Mouse (Mus musculus): ENCODE data around the gene Inpp5d. TPM values are rescaled to one million over a fixed set of nuclear protein-coding genes. Genes with fewer than 3 reads are reported as not detected.

The Inpp5d gene
- polyA plus RNA-seq, 2 experiments, result 9.3 to 11.1 TPM

- no peak for TF ChIP-seq CTCF (IDR thresholded peaks at IDR 0.05; ENCODE audit: low read depth)
- no peak for TF ChIP-seq EP300 (IDR thresholded peaks at IDR 0.05; ENCODE audit: low read depth)
- H3K4me3 ChIP-seq (ENCODE audit: insufficient read depth in 1 of 2, low read depth in 2 of 2, low read length in 2 of 2), result peak overlapping the region; percentile 55 to 65
- no peak for DNase-seq (ENCODE audit: low read depth in 3 of 3, low spot score in 3 of 3)
- 18% methylated on average over 9 of the region's 9 CpGs for WGBS (ENCODE audit: insufficient replicate concordance)
- no peaks in the 10 kb centered on the region for H3K9me3 ChIP-seq (ENCODE audit: control insufficient read depth, low read length)
- H3K27me3 ChIP-seq (ENCODE audit: control insufficient read depth, insufficient read depth, low read length), result no peaks in the 10 kb centered on the region
- ATAC-seq (ENCODE audit: insufficient read depth), result 0 out of 2 replicates have a peak, but pooled peaks have one; percentile 20
- H3K9ac ChIP-seq (replicated peaks), result peak overlapping the region; percentile 63
- H3K36me3 ChIP-seq (replicated peaks; ENCODE audit: control insufficient read depth, insufficient read depth, low read depth), result no peaks in the 10 kb centered on the region
- H3K27ac ChIP-seq, result peak overlapping the region; percentile 10
- H3K4me2 ChIP-seq (ENCODE audit: low read depth), result peak overlapping the region; percentile 72
- peaks cover 26 to 51% of the 10 kb centered on the region in 2 experiments for H3K4me1 ChIP-seq (replicated peaks; ENCODE audit: control insufficient read depth in 2 of 2, insufficient read depth in 2 of 2, low read length in 1 of 2)
These were observed 1.2 kb downstream of the Inpp5d start for GRCm38 (mm10) chr1:87621146-87621857.

DNA sequence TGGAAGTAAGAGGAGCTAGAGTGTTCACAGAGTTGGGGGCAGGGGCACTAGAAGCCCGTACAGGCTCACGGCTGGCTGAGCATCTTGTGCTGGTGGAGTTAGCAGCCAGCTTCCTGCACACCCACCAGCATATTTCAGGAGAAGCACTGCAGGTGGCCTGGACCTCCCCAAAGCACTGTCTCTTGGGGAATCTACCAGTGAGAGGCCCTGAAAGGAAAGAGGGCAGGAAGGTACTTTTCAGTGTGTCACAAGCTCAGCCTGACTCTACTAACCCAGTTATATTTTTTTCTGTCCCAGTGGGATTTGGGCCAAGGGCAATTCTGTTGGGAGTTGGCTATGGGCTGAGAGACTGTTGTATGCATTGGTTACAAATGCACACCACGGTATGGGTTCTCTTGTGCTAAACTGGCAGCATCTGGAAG is 1.8 kb downstream of the Inpp5d start:
- Histone ChIP-seq H3K27ac (no peak overlapping the region), H3K4me3 (ENCODE audit: insufficient read depth in 1 of 2, low read depth in 2 of 2, low read length in 2 of 2) (peak overlapping the region; percentile 55 to 65), H3K4me1 (replicated peaks; ENCODE audit: control insufficient read depth in 2 of 2, insufficient read depth in 2 of 2, low read length in 1 of 2) (peaks cover 31 to 57% of the 10 kb centered on the region in 2 experiments), H3K9ac (replicated peaks) (peak overlapping the region; percentile 27; the same call in 1 of the 2 replicates), H3K27me3 (ENCODE audit: control insufficient read depth, insufficient read depth, low read length) (no peaks in the 10 kb centered on the region), H3K4me2 (ENCODE audit: low read depth) (peak overlapping the region; percentile 72), H3K36me3 (replicated peaks; ENCODE audit: control insufficient read depth, insufficient read depth, low read depth) (no peaks in the 10 kb centered on the region), H3K9me3 (ENCODE audit: control insufficient read depth, low read length) (no peaks in the 10 kb centered on the region)
- ATAC-seq (ENCODE audit: insufficient read depth), result no peak
- no peak for DNase-seq (ENCODE audit: low read depth in 3 of 3, low spot score in 3 of 3)
- WGBS (ENCODE audit: insufficient replicate concordance), result 35% methylated on average over 3 of the region's 3 CpGs
- TF ChIP-seq EP300 (IDR thresholded peaks at IDR 0.05; ENCODE audit: low read depth), result no peak
- TF ChIP-seq CTCF (IDR thresholded peaks at IDR 0.05; ENCODE audit: low read depth), result no peak

GRCm38 (mm10) chr1:87623977-87624666 is 4.0 kb downstream of the Inpp5d start:
- H3K9ac ChIP-seq (replicated peaks), result peak overlapping the region; percentile 23
- H3K36me3 ChIP-seq (replicated peaks; ENCODE audit: control insufficient read depth, insufficient read depth, low read depth), result no peaks in the 10 kb centered on the region
- H3K27me3 ChIP-seq (ENCODE audit: control insufficient read depth, insufficient read depth, low read length), result no peaks in the 10 kb centered on the region
- no peak overlapping the region for H3K4me3 ChIP-seq (ENCODE audit: insufficient read depth in 1 of 2, low read depth in 2 of 2, low read length in 2 of 2)
- peaks cover 53 to 74% of the 10 kb centered on the region in 2 experiments for H3K4me1 ChIP-seq (replicated peaks; ENCODE audit: control insufficient read depth in 2 of 2, insufficient read depth in 2 of 2, low read length in 1 of 2)
- TF ChIP-seq CTCF (IDR thresholded peaks at IDR 0.05; ENCODE audit: low read depth), result no peak
- TF ChIP-seq EP300 (IDR thresholded peaks at IDR 0.05; ENCODE audit: low read depth), result peak; percentile 51; the same call in 1 of the 2 replicates
- WGBS (ENCODE audit: insufficient replicate concordance), result 0% methylated on average over 1 of the region's 1 CpGs
- peak overlapping the region; percentile 54 for H3K27ac ChIP-seq
- peak overlapping the region; percentile 35 for H3K4me2 ChIP-seq (ENCODE audit: low read depth)
- ATAC-seq (ENCODE audit: insufficient read depth) (peak; percentile 34; the same call in 1 of the 2 replicates), DNase-seq (ENCODE audit: low read depth in 3 of 3, low spot score in 3 of 3) (no peak)
- no peaks in the 10 kb centered on the region for H3K9me3 ChIP-seq (ENCODE audit: control insufficient read depth, low read length)

DNA sequence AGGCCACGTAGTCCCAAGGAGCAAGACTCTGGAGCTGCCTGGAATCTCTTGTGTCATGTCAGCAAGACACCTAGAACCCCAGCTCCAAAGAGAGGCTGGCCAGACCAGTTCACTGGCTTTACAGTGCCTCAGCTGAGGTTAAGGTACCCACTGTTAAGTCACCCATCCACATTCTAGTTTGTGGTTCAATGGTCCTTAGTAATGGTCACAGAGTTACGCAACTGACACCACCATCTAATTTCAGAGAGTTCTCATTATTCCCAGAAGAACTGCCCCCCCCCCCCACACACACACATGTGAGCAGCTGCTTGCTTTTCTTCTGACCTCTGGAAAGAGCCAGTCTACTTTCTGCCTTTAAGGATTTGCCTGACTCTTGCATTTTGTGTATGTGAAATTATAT is 4.7 kb downstream of the Inpp5d start:
- H3K36me3 ChIP-seq (replicated peaks; ENCODE audit: control insufficient read depth, insufficient read depth, low read depth), result no peaks in the 10 kb centered on the region
- peaks cover 60 to 77% of the 10 kb centered on the region in 2 experiments for H3K4me1 ChIP-seq (replicated peaks; ENCODE audit: control insufficient read depth in 2 of 2, insufficient read depth in 2 of 2, low read length in 1 of 2)
- H3K9ac ChIP-seq (replicated peaks), result no peak overlapping the region
- H3K4me3 ChIP-seq (ENCODE audit: insufficient read depth in 1 of 2, low read depth in 2 of 2, low read length in 2 of 2), result no peak overlapping the region
- ATAC-seq (ENCODE audit: insufficient read depth) (no peak), DNase-seq (ENCODE audit: low read depth in 3 of 3, low spot score in 3 of 3) (no peak)
- no peaks in the 10 kb centered on the region for H3K9me3 ChIP-seq (ENCODE audit: control insufficient read depth, low read length)
- H3K4me2 ChIP-seq (ENCODE audit: low read depth), result no peak overlapping the region
- 85% methylated on average over 2 of the region's 2 CpGs for WGBS (ENCODE audit: insufficient replicate concordance)
- TF ChIP-seq EP300 (IDR thresholded peaks at IDR 0.05; ENCODE audit: low read depth), result no peak
- TF ChIP-seq CTCF (IDR thresholded peaks at IDR 0.05; ENCODE audit: low read depth), result no peak
- peak overlapping the region; percentile 54 for H3K27ac ChIP-seq
- H3K27me3 ChIP-seq (ENCODE audit: control insufficient read depth, insufficient read depth, low read length), result no peaks in the 10 kb centered on the region
